Mouse (Mus musculus): ENCODE measurements around the gene Snap91.

DNA sequence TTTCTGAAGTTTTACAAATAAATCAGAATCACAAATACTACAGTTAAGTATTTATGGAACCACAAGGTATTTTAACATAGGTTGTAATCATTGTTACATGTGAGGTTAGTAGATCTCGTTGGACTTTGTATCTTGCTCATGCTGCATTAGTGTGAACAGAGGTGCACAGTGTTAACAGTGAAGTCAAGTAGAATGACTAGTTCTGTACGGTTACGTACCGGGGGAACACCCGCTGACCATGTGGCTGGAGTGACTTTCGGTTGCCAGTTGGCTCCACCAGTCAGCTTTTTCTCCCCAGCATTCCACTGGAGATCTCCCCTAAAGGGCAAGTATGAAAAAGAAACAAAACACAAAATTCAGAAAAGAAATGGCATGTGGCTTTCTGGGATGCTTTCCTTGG, 105.1 kb downstream of the Snap91 start:
- no peak for TF ChIP-seq CTCF (IDR thresholded peaks at IDR 0.05)
- TF ChIP-seq EP300 (IDR thresholded peaks at IDR 0.05), result no peak

Measured in lung, postnatal 0 days (tissue).